Mouse (Mus musculus): ENCODE measurements around the gene Cox8a.

Cox8a gene

DNA sequence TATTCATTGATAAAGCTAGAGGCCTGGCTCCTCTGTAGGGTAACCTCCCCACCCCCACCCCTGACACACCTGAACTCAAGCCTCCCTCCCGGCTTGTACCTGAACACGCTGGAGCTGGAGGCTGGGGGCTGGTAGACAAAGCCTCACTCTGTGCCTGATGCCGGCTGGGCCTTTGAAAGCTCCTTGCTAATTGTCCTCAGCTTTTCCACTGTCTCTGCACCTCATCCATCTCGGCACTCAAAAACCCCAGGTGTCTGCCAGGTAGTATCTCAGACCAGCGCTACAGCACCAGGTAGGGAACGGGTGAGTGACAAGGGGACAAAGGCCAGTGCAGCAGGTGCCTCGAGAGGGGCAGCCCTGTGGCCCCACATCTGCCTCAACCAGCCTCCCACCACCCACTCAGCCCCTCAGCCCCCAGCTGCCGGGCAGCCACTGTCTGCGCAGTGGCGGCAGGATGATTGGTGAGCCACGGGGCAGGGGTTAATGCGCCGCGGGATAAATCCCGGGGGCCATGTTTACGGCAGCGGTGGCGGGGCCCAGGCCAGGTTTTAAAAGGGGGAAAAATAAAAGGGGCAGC, 31.6 kb downstream of the Cox8a start:
- no peak for DNase-seq (ENCODE audit: low read depth, low spot score)

DNA sequence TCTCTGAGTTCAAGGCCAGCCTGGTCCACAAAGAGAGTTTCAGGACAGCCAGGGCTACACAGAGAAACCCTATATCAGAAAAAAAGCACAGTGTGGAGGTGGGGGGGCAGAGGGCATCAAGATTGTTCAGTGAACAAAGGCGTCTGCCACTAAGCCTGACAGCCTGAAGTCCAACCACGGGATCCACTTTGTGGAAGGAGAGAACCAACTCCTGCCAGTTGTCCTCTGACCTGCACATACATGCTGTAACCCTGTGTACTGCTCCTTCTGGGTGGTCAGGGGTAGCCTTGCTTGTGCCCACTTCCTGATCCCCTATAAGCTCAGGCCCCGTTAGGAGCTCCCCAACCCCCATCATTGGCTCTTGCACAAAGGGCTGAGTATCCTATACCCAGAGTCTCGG, 32.4 kb downstream of the Cox8a start:
- DNase-seq (ENCODE audit: low read depth, low spot score) = no peak

DNA sequence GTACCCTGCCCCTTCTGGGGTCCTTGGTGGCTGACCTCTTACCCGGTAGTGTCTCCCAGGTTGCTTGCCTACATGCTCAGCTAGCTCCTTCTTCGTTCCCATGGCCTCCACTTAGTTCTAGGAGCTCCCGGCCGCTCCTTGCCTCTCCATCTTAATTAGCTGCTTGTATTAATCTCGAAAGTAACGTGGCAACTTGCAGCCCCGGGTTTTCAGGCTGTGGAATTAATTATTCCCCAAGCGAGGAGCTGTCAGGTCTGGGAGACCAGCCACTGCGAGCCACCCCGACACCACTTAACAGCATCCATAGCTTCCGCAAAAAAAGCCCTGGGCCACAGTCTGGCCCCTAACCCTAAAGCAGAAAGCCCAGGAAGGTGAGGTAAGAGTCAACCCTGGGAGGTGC, 34.0 kb downstream of the Cox8a start:
- DNase-seq (ENCODE audit: low read depth, low spot score) = no peak

DNA sequence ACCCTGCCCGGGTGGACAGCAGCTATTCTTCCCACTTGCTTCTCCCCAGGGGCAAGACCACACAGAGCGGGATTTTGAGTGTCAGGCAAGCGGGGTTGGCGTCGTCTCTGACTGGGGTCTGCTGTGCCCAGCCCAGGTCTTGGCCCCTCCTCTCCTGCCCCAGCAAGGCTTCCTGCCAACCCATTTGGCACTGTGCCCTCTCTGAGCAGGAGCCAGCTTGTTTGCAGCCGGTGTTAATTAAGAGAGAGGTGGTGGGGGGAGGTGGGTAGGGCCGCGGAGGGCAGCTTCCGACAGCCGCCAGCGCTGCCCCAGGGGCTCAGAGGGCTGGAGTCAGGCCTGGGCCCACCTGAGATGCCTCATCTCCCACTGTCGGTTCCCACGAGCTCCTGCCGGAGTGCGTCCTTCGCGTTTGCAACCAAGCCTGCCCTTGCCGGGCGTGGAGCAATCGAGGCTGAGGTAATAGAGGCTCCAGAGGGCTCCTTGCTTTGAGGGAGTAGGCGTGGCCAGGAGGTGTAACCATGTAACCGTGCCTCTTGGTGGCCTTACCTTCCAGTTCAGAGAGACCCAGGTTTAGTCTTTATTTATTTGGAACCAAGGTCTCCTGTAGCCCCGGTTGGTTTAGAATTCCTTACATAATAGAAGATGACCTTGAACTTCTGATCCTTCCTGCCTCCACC, 35.0 kb downstream of the Cox8a start:
- DNase-seq (ENCODE audit: low read depth, low spot score) = peak; percentile 28

DNA sequence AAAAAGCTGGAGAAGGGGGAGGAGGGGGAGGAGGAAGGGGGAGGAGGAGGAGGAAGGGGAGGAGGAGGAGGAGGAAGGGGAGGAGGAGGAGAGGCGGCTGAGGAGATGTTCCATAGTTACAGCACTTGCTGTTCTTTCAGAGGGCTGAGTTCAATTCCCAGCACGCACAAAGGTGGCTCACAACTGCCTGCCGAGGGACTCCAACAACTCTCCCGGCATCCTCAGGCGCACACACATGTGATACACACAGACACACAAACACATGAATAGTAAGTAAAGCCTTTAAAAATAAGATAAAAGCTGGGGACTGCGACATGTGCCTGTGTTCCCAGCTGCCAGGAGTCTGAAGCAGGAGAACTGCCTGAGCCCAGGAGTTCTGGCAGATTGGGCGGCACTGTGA, 35.9 kb downstream of the Cox8a start:
- DNase-seq (ENCODE audit: low read depth, low spot score) = no peak

DNA sequence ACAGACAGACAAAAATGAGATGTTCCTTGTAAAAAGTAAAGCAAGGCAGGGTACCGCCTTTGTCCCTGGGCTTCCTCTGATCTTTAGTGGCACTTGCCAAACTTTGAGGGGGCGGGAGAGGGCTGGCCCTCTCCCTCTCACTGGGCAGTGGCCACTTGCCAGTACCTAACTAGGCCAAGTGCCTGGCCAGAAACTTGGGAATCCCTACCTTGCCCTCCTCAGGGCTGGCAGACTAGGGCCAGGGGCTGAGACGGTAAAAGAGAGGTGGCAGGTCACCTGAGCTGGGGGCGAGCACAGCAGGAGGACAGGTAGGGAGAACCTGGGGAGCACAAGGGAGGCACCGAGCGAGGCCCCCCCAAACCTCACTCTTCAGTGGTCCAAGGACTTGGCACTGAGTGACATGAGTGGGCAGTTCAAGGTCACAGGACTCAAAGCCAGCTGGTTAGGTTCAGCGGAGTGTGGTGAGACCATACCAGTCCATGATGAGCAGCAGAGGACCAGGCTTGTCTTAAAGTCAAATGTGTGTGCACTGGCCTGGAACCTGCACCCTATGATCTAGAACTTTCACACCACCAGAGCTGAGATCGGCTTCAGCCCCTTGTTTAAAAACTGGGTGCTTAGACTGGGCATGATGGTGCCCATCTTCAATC, 36.5 kb downstream of the Cox8a start:
- DNase-seq (ENCODE audit: low read depth, low spot score) = no peak

DNA sequence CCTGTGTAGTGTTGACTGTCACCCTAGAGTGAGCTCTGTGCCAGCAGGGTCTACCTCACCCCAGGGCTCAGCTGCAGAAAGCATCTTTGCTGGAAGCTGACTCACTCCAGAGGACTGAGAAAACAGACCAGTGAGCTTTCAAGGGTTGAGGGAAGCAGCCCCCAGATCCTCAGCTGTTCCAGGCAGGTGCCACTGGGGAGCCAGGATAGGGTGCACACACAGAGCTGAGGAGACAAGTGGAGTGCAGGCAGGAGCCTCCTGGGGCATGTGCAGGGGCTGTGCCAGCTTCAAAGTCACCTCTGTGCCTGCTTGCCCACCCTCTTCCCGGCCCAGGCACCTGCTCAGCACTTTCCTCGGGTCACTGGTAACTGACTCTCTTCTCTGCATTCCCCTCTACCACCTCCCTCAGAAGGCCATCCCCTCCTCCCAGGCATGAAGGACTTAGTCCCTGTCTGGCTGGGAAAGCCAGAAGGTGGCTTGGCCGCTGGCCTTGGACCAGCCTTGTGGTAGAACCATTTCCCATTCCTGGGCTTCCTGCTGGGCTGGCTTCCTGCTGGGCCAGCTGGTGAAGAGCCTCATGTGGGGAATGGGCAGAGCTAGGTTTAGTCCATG, 38.5 kb downstream of the Cox8a start:
- DNase-seq (ENCODE audit: low read depth, low spot score) = no peak

DNA sequence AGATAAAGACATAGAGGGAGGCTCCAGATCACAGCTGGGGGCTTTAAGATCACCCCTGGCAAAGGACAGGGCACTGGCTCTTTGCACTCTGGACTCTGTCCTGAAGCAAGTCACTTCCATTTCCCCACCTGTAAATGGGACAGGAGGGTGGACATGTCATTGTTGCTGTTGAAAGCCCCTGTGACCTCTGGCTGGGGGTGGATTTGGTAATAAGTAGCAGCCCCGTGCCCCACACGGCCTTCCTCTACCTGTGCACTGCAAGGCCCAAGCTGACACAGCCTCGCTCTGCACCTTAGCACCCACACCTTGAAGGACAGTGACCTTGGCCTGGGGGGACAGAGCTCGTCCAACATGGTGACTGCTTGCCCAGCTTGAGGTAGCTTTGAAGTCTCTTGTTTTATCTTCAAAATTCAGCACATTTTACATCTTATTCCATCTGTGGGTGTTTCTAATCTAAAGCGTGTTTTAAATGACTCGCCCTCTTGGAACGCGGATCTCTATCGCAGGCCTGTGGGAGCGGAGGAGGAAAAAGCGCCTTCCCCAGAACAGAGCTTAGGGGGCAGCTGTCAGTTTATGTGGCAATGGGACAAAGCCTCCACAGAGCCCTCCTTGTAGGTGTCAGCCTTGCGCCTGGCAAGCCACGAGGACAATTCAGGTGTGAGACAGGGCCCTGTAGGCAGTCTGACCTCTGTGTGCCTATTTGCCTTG, 39.5 kb downstream of the Cox8a start:
- no peak for DNase-seq (ENCODE audit: low read depth, low spot score)

DNA sequence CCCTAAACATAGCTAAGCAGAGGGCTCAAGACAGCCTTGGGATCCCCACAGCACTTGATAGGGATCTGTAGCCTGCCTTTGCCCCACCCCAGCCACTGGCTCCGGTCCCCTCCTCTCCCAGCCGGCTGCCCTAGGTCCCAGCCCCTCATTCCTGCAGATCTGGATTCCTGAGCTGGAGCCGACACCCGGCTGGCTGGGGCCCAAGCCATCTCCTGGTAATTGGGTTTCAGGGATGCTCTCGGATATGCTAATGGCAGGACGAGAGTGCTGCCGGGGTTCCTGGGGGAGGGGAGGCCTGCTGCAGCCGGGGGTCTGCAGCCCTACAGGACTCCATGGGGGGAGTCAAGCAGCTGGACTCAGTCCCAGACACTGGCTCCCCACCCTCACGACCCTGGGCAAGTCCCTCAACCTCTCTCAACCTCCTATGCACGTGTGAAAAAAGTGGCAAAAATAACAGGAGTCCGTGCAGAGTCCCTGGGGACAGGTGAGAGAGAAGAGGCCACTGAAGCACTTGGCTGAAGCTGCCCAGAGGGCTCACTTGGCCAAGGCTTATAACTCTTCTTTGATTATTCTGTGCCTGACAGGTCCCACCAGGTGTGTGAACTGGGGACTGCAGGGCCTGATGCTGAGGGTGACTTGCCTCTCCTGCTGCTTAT, 41.2 kb downstream of the Cox8a start:
- DNase-seq (ENCODE audit: low read depth, low spot score) = no peak

DNA sequence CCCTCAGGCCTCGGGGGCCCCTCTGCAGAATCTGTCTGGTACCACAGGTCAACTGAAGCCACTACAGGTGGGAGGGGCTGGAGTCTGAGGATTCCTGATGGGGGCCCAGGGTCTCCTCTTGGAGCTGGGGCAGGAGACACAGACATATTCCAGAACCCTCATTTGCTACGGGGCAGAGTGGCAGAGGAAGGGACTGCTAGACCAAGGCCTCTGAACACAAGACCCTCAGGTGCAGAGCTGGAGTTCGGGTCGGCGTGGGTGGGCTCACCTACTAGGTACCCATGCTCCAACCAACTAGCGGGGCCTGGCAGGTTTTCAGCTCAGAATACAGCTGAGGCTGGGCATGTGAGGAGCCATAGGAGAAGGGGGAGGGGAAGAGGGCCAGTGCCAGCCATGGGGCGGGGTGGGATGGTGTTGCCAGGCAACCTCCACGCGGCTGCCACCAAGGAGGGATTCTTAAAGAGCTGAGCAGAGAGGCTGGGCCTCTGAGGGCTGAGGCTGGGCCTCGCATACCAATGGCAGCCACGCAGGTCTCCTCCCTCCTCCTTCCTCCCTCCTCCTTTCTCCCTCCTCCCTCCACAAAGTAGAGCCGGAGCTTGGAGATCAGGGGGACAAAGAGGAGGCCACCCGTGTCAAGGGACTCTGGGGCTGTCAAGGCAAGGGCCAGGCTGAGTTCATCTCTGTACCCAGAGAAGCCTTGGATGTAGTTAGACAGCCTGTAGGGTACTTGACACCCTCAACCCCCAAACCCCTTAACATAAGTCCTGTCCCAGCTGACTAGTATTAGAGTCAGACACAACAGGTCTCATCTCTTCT, 45.2 kb downstream of the Cox8a start:
- no peak for DNase-seq (ENCODE audit: low read depth, low spot score)

DNA sequence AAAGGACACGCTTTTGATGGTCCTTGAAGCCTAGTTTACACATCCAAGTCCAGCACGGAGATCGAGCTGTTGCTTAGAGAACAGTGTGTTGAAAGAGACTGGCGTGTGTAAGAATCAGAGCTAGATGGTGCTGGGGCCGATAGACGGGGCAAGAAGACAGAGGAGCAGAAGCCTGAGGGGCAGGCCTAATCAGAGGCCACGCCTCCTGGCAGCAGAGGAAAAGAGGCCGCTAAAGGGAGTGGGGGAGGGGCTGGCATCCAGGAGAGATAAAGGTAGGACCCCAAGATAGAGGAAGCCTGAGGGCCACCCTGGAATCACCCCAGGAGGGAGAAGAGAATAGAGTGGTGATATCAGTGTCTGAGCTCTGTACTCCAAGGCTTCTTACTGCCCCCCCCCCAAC, 46.0 kb downstream of the Cox8a start:
- DNase-seq (ENCODE audit: low read depth, low spot score) = no peak

DNA sequence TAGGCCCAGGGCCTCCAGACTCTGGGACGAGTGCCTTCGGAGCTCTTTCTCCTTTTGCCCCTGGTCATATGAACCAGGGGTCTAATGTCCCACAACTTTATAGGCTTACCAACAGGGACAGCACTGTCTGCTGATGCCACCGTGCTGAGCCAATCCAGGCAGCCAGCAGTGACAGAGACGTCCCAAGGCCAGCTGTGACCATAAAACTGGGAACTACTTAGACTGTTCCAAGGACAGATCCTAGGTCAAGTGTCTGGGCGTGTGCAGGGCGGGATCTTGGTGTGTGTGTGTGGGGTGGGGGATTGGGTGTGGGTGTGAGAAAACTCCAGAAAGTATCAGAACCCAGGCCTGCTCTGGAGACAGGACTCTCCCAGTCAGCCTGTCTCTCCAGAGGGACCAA, 46.5 kb downstream of the Cox8a start:
- DNase-seq (ENCODE audit: low read depth, low spot score) = no peak

DNA sequence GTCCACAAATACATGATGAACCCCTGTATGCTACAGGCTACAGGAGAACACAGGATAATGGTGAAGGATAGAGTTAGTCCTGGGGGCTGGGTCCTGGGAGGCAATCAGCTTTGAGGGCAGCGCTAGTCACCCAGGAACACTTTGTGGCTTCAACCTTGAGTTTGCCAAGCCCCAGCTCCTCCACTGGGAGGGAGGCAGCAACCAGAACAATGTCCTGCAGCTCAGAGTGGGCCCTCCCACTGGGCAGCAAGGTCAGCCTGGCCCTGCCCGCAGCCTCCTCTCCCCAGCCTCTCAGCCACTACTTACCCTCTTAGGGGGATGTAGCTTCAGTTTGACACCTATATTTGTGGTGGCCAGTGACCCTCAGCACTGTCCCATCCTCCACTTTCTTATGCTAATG, 49.0 kb downstream of the Cox8a start:
- no peak for DNase-seq (ENCODE audit: low read depth, low spot score)

DNA sequence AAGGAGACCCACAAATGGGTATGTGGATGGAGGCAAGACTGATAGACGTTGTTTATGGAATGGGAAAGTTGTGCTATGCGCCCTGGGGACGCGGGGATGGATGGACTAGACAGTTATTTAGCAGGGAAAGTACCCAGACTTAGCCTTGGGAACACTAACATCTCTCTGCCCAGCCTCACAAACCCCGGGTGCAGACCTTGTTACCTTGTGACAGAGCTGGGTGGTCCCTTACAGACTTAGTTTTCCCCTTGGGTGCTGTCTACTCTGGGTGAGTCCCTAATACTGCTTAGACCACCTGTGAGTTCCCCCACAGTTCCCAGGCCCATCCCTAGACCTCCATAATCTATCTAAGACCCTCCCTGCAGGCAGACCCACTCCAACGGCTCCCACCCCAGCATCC, 50.6 kb downstream of the Cox8a start:
- no peak for DNase-seq (ENCODE audit: low read depth, low spot score)

DNA sequence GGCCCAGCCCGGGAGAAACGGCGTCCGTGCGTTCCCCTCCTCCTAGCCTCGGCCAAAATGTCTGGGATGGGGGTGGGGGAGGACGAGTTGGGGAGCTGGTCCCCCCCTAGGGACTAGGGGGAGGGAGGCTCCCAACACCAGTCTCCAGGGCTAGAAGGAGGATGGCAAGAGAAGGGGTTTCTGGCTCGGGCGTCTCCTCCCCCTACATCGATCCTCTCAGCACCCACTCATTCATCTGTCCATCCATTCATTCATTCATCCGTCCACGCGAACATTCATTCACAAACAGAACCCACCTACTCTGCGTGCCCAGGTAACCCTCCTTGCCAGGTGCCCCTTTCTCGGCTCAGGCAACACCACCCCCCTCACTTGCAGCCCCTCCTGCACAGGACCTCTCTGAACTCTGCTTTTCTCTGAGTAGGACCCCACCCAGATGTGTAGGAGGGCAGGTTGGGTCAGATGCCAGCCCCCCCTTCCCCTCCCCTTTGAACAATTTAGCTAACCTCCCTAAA, 51.2 kb downstream of the Cox8a start:
- DNase-seq (ENCODE audit: low read depth, low spot score) = no peak

DNA sequence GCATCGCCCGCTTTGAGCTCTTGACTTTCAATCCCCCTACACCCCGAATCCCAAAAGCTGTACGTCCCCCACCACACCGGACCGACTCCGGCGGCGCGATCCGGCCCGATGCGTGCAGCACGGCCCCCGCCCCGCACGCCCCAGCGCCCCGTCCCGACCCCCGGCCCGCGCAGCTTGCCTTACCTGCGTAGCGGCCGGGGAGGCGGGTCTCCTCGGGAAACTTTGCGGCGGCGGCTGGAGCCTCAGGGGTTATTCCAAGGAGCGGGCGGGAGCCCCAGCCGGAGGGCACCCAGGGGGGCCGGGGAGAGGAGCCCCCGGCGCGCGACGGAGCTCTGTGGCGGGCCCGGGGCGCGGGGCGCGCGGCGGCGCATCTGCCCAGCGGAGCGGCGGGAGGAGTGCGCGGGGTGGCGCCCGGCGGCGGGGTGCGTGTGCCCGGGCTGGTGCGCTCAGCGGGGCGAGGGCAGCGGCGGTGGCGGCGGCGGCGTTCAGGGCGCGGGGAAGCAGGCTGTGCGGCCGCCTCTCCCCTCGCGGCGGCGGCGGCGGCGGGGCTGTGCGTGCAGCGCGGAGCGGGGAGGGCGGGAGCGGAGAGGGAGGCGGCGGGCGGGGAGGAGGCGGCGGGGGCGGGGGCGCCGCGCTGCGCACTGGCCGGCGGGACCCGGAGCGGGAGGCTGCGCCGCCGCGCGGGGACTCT, 51.8 kb downstream of the Cox8a start:
- DNase-seq (ENCODE audit: low read depth, low spot score) = peak; percentile 20

Data from CD4-positive, CD25-positive, alpha-beta regulatory T cell, adult 2 months (primary cell).